In the genomic region with DNA sequence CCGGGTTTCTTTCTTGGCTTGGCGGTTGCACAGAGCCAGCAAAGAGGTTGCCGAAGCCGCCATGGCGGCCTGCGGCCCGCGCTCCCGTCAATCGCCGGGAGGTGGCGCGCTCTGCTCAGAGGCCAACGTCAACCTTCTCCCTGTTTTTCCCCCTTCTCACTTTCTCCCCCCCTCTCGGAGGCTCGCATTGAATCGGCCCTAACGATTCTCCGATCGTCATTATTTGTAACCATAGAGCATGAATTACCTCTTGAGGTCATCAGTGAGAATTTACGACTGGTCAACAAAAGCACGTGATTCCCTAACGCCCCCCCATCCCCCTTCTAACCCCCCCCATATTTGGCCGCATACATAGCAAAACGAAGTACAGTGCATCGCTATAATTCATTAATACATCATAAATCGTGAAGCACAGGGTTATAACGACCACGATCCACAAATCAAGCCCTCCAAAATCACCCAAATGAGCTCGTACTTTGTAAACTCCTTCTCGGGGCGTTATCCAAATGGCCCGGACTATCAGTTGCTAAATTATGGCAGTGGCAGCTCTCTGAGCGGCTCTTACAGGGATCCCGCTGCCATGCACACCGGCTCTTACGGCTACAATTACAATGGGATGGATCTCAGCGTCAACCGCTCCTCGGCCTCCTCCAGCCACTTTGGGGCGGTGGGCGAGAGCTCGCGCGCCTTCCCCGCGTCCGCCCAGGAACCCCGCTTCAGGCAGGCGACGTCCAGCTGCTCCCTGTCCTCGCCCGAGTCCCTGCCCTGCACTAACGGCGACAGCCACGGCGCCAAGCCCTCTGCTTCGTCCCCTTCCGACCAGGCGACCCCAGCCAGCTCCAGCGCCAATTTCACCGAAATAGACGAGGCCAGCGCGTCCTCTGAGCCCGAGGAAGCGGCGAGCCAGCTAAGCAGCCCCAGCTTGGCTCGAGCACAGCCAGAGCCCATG, we compare ENCODE assay signal across 8 mouse cellular contexts. TPM values are rescaled to one million over a fixed set of nuclear protein-coding genes. Genes with fewer than 3 reads are reported as not detected.
DNase-seq lines count a peak whose midpoint lies in the region; ATAC-seq and TF ChIP-seq lines count a peak whose summit lies in the region.

Hoxb5 (plus strand) TSS at position 186 of the 949 bp plus-strand sequence.

- H3K9me3 ChIP-seq in lung, embryonic 14.5 days (ENCODE audit: low read depth, low read length): no peaks in the 10 kb centered on the region

- peaks cover 81% of the 10 kb centered on the region for H3K27me3 ChIP-seq in lung, embryonic 14.5 days (ENCODE audit: insufficient read depth, low read length)

- peak within 1 kb of the TSS; percentile 100 for H3K27ac ChIP-seq in lung, embryonic 14.5 days (ENCODE audit: low read depth)

- TF ChIP-seq CTCF in lung, embryonic 14.5 days (IDR thresholded peaks at IDR 0.05; ENCODE audit: low read depth): peak; percentile 95

- peaks cover 14% of the 10 kb centered on the region for H3K36me3 ChIP-seq in lung, embryonic 14.5 days (ENCODE audit: insufficient read depth)

- H3K9ac ChIP-seq in lung, embryonic 14.5 days: peak within 1 kb of the TSS; percentile 99

- H3K4me3 ChIP-seq in lung, embryonic 14.5 days (ENCODE audit: low read depth, low read length): peak within 1 kb of the TSS; percentile 72

- DNase-seq in layer of hippocampus, postnatal 10 days (ENCODE audit: low spot score in 2 of 2): peak; percentile 69
- no peak for DNase-seq in layer of hippocampus, adult 11-12 months (ENCODE audit: low spot score)
- peak; percentile 94 for DNase-seq in adrenal gland, postnatal 14 days
- no peak for DNase-seq in gonadal fat pad, adult 2 months (ENCODE audit: low read depth)
- peak; percentile 94 for DNase-seq in kidney, adult 18-20 months
- DNase-seq in lung, embryonic 14.5 days: peak; percentile 97
- peak; percentile 83 for DNase-seq in retina, embryonic 14.5 days (ENCODE audit: low spot score)
- DNase-seq in cerebellum, adult 8-10 months: no peak

- peak; percentile 76 for ATAC-seq in lung, embryonic 14.5 days (ENCODE audit: insufficient read depth)

- peak within 1 kb of the TSS; percentile 84 for H3K4me2 ChIP-seq in lung, embryonic 14.5 days

- no peaks in the 10 kb centered on the region for H3K4me1 ChIP-seq in lung, embryonic 14.5 days (ENCODE audit: insufficient read depth)

- under 1% methylated on average over 67 of the region's 69 CpGs for WGBS in lung, embryonic 14.5 days

RNA-seq across cellular contexts. Expression of gene Hoxb5, which starts in this region (rescaled TPM):
- total RNA-seq in layer of hippocampus, postnatal 10 days (2021): not detected
- 17.1 and 18.7 TPM in 2 replicates for total RNA-seq in adrenal gland, postnatal 14 days (2021)
- 10.7 and 13.8 TPM in 2 replicates for polyA plus RNA-seq in gonadal fat pad, adult 2 months (2012; rRNA removed)
- 65.9 and 76.1 TPM in 2 replicates for polyA plus RNA-seq in lung, embryonic 14.5 days (2014; fragmentation: Nextera tagmentation; extraction: Ambion mirVana)

Comparison
In these comparisons a context has a peak if more than half of its experiments do, and no peak if none do; other contexts are left out.
1. RNA of gene Hoxb5 (total RNA-seq): 17.1 to 18.7 TPM in adrenal gland, postnatal 14 days; not detected in layer of hippocampus, postnatal 10 days; every median in the first group is over 10 times any median in the second.
2. Peak in DNase-seq in layer of hippocampus, postnatal 10 days; RNA of the gene not detected or under 1 TPM.
3. DNase-seq: peak in adrenal gland, postnatal 14 days (single experiment), kidney, adult 18-20 months (single experiment), lung, embryonic 14.5 days (single experiment) and retina, embryonic 14.5 days (single experiment); none in layer of hippocampus, adult 11-12 months (single experiment), gonadal fat pad, adult 2 months (single experiment) and cerebellum, adult 8-10 months (single experiment).